Mouse (Mus musculus) cortical plate, adult 2 months (tissue): Measurements from ENCODE around the gene Nme8.

Experiments
- CTCF ChIP-seq: fragments of 200-500 bp; IDR thresholded peaks from 2 replicates; pipeline ENCODE4 v1.5.1; 2011; ENCODE audit warnings: mild to moderate bottlenecking, control low read depth, low read length; ENCODE audit not compliant: insufficient read depth; ENCODE audit errors: extremely low read depth
- POLR2A ChIP-seq: fragments of 200-500 bp; IDR thresholded peaks from 2 replicates; pipeline ENCODE4 v1.6.1; 2011; ENCODE audit warnings: mild to moderate bottlenecking, low read length, control low read depth; ENCODE audit not compliant: insufficient read depth; ENCODE audit errors: extremely low read depth

DNA sequence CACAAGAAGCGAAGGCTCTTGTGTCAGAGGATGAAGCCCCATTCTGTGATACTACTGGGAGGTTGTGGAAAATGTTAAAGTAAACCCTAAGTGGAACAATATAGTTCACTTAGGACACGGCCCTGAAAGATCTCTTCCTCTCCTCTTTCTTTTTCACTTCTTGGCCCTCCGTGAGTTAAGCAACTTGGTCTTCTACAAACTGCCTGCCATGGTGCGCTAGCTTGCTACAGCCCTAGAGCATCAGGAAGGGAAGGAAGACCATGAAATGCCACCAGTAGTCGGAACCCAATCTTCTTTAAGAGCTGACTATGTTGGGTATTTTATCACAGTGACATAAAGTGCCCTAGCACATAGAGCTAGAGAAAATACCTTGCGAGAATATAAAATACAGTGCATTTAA is 7.2 kb downstream of the Nme8 start:
- no peak for TF ChIP-seq CTCF
- no peak for TF ChIP-seq POLR2A
